Mouse (Mus musculus): ENCODE data around the gene Mknk2.
A peak's percentile ranks its signal among the peaks of the same experiment; 100 is the strongest.

Mknk2 gene

DNA sequence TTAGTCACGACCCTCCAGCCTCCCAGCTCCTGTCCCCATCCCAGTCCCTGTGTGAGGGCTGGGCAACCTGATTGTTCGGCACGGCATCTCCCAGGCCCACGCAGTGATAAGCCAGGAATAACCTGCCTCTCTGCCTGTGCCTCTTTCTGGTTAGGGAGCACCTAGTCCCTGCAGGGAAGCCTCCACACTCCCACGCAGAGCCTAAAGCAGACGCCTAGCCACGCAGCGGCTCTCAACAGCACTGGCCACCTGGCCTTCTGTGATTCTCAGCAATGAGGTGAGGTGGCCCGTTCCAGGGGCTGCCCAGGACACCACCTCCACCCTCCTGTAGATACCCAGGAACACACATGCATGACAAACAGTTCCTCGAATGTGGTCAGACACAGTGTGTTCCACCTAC, 27.5 kb downstream of the Mknk2 start:
- DNase-seq (ENCODE audit: low read depth, low spot score) = no peak

- DNase-seq (ENCODE audit: low read depth, low spot score) = peak; percentile 72
These were observed 28.0 kb downstream of the Mknk2 start for GRCm38 (mm10) chr10:80649910-80650309.

DNA sequence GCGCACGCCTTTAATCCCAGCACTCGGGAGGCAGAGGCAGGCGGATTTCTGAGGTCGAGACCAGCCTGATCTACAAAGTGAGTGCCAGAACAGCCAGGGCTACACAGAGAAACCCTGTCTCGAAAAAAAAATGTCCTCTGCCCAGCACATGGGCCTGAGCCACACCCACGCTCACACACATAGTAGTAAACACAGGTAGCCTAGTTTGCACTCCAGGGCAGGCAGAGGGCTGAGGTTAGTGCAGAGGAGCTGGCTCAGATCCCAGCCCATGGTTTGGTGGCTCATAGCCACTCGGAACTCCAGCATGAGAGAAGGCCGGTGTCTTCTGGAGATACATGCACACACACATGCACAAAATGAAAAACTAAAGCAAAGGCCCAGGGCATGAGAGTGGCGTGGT, 31.0 kb downstream of the Mknk2 start:
- DNase-seq (ENCODE audit: low read depth, low spot score) = no peak

GRCm38 (mm10) chr10:80635345-80635744, 42.6 kb downstream of the Mknk2 start:
- DNase-seq (ENCODE audit: low read depth, low spot score) = no peak

DNA sequence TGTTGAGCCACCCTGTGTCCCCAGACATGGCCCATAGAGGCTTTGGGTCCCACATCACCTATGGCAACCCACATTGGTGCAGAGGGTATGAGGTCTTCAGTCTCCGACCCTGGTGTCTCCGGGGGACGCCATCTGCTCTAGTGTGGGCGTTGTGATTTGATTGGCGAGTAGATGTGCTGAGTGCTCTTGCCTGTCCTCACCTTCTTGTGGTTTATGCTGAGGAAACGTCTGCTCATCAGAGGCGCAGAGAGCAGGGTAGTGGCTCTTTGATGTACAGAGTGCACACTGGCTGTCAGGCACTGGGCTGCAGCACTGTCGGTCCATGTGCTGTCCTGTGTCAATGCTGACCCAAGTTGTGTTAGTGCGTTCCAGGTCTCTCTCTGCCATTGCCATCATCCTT, 49.0 kb downstream of the Mknk2 start:
- DNase-seq (ENCODE audit: low read depth, low spot score) = no peak

DNA sequence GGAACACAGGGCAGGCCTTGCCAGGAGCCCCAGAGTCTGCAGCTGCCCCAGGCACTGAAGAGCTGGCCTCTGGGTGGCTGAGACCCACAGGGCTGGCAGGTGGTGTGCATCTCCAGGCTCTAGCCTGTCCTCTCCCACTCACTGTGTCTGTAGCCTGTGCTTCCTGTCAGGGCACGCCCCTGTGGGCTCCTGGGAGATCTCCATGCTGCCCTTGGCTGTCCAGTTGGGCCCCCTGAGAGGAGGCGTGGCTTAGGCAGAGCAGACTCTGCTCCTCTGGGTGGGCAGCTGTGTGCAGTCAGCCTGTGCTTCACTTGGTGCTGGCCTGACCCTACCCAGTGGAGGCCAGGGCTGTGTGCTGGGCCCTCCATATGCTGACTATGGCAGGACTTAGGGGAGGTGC, 50.2 kb downstream of the Mknk2 start:
- DNase-seq (ENCODE audit: low read depth, low spot score) = no peak

DNA sequence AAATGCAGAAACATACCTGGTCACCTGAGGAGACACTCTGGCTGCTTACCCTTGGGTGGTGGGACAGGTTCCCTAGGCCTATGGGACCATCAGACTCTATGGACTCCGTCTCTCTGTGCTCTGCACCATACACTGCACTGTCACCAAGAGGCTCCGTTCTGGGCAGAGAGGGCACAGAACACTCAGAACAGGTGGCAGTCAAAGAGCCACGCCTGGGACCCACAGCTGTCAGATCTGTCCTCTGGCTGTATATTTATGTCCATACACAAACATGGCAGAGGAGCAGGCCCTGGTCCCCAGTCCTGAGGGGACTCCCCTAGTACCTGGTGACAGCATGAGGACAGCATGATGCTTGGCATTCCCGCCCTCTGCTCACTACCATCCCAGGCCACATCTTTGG, 52.1 kb downstream of the Mknk2 start:
- DNase-seq (ENCODE audit: low read depth, low spot score) = no peak

DNA sequence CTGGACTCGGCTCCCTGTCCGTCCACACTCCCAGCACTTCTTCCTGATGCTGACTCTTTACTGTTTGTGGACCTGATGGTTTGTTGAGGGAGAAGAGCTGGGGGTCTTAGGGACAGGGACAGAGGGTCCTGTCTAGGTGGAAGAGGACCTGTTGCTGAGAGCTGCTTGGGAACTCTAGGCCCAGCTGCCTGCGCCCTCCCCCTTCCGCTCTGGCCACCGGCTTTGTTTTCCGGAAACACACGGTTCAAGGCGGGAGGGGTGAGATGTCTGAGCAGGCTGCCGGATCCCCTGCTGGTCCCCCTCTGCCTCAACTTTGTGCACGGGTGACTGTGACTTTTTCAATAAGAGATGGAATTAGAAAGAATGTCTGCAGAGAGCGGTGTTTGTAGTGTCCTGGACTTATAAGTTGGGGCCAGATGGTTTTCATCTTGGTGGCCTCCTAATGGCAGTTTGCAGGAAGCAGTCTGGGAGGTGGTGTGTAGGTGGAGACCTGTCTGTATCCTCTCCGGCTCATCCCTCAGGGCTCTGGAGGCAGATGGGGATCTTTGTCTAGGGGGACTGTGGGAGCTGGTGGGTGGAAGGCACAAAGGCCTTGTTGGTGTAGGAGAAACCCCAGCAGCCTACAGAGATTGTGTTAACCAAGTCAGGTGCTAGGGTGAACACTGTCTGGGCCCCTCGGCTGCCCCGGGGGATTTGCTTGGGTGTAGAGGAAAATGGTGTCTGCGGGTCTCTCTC, 54.3 kb downstream of the Mknk2 start:
- peak; percentile 68 for DNase-seq (ENCODE audit: low read depth, low spot score)

DNA sequence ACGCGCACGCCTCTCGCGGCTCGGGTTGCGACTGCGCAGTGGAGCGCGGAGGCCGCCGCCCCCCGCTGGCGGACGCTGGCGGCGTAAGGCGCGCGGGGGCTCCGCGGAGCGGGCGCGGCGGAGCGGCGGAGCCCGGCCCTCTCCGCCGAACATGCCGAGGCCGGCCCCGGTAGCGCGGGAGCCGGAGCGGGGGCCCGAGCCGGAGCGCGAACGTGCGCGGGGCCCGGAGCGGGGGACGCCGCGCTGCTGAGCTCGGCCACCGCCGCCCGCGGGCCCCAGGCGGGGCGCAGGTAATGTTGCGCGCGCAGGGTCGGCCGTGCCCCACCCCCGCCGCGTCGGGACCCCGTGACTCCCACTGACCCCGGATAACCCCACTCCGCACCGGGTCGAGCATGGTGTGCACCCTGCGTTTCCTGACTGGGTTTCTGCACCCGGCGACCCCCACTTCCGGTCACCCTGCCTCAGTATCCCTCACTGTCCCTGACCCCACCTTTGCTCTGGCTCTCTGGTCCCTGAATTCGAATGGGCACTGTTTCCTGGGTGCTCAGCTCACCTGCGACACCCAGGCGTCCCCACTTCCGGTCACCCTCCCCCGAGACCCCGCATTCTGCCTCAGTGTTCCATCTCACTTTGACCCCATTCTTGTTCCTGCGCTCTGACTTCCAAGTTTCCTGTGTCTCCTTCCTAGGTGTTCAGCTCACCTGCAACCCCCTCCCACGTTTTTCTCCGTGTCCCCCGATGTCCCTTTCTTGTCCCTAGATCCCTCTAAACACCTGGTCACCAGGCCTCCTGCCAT, 55.1 kb downstream of the Mknk2 start, which contains the start of gene Csnk1g2:
TSS of gene Csnk1g2 (plus strand) at position 178 of the 796 bp plus-strand sequence.
- peak; percentile 59 for DNase-seq (ENCODE audit: low read depth, low spot score)

- DNase-seq (ENCODE audit: low read depth, low spot score) = peak; percentile 100
These were observed 55.8 kb downstream of the Mknk2 start for GRCm38 (mm10) chr10:80621940-80622660.

DNA sequence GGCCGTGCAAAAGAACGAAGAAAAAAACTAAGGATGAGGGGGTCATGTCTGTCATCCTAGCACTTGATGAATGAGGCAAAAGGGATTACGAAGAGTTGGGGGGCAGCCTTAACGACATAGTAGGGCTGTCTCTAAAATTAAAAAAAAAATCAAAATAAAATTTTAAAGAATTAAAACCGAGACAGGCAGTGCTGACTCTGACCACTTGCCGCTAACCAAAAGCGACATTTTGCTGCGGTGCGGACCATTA, 56.3 kb downstream of the Mknk2 start:
- DNase-seq (ENCODE audit: low read depth, low spot score) = no peak

GRCm38 (mm10) chr10:80620796-80621689, 56.9 kb downstream of the Mknk2 start:
- DNase-seq (ENCODE audit: low read depth, low spot score) = no peak

DNA sequence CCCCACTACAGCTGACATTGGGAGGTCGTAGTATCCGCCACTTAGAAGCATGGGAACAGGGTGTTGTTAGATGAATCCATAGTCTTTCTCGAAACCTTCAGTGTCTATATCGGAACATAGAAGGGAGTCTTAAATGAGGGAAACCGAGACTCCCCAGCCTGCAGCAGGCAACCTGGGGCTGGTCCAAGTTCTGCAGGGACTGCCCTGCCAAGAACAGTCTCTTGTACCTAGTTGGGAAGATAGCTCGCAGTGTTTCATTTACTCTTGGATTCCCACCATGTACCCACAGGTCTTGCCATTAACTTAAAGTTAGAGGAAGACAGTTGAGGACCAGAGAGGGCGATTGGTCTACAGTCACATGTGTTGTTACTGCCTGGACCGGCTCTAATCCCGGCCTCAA, 57.5 kb downstream of the Mknk2 start:
- DNase-seq (ENCODE audit: low read depth, low spot score) = no peak

DNA sequence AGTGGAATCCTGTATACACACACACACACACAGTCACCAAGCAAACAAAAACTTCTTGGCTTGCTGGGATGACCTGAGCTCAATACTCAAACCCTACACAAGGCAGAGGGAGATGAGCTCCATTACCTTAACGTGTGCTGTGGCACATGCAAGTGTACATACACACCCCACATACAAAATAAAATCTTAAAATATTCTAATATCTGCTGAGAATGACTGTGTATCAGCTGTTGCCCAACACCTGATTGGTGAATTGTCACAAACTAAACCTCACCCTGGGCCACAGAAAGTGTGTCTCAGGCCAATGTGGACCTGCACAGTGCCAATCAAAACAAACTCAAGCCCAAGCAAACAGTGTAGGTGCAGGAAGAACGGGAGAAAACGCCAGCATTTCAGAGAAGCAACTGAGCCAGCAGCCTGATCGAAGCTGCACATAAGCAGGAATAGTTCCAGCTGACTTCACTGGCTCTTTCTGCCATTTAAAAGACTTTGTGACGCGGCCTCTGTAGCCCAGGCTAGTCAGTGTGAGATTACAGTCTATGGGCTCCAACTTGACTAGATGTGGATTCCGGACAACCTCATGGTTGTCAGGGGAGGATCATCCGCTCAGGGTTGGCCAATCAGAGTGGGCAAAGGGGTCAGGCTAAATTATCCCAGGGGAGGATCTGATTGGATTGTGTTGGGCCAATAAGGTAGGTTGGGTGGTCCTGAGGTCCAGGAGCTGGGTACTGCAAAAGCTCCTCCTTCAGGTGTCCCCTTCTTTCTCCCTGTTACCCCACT, 58.3 kb downstream of the Mknk2 start:
- peak; percentile 94 for DNase-seq (ENCODE audit: low read depth, low spot score)

- DNase-seq (ENCODE audit: low read depth, low spot score) = no peak
These were observed 59.7 kb downstream of the Mknk2 start for GRCm38 (mm10) chr10:80618181-80618580.

All from R1 (cell line).